Mouse (Mus musculus) midbrain, embryonic 15.5 days (tissue): ENCODE data around the gene Sash1. TPM values are rescaled to one million over a fixed set of nuclear protein-coding genes. Genes with fewer than 3 reads are reported as not detected.

Experiments used
- ATAC-seq: fragments of 200-750 bp; cut with Nextera tagmentation; replicated peaks from 2 replicates; pipeline ENCODE4 v1.8.0; 2017; ENCODE audit warnings: moderate TSS enrichment
- H3K27ac ChIP-seq: fragments of 300-500 bp; sonication (generic); 2 replicates; pipeline ENCODE4 v1.5.1; 2015; ENCODE audit warnings: mild to moderate bottlenecking, inconsistent platforms
- H3K27me3 ChIP-seq: fragments of 300-500 bp; sonication (generic); replicated peaks from 2 replicates; pipeline ENCODE4 v1.6.1; 2015; ENCODE audit warnings: inconsistent platforms
- H3K36me3 ChIP-seq: fragments of 300-500 bp; sonication (generic); replicated peaks from 2 replicates; pipeline ENCODE4 v1.6.1; 2015; ENCODE audit warnings: inconsistent platforms
- H3K4me1 ChIP-seq: fragments of 300-500 bp; sonication (generic); 2 replicates; pipeline ENCODE4 v1.6.1; 2015; ENCODE audit warnings: inconsistent platforms
- H3K4me2 ChIP-seq: fragments of 300-500 bp; sonication (generic); 2 replicates; pipeline ENCODE4 v1.6.1; 2015; ENCODE audit warnings: inconsistent platforms, mild to moderate bottlenecking, moderate library complexity
- H3K4me3 ChIP-seq: fragments of 300-500 bp; sonication (generic); 2 replicates; pipeline ENCODE4 v1.5.1; 2015; ENCODE audit warnings: mild to moderate bottlenecking, inconsistent platforms
- H3K9ac ChIP-seq: fragments of 300-500 bp; sonication (generic); 2 replicates; pipeline ENCODE4 v1.6.1; 2015; ENCODE audit warnings: mild to moderate bottlenecking, inconsistent platforms
- H3K9me3 ChIP-seq: fragments of 300-500 bp; sonication (generic); 2 replicates; pipeline ENCODE4 v1.6.1; 2016; ENCODE audit warnings: inconsistent platforms
- WGBS: fragments of 180-500 bp; shearing (Covaris S2); methylation state at CpG from one replicate; pipeline ENCODE4 v1.1.7; 2015; ENCODE audit warnings: mixed read lengths; 5-methylcytosine and 5-hydroxymethylcytosine counted together
- polyA plus RNA-seq: library from polyadenylated mRNA; unstranded; fragments of >200 nt; fragmentation: Nextera tagmentation; extraction: Ambion mirVana; gene quantifications from 2 replicates; pipeline ENCODE4 v1.2.1, GENCODE M21; 2015

Gene Sash1
- polyA plus RNA-seq, 1 experiment from 2014 or later: 3.1 TPM

DNA sequence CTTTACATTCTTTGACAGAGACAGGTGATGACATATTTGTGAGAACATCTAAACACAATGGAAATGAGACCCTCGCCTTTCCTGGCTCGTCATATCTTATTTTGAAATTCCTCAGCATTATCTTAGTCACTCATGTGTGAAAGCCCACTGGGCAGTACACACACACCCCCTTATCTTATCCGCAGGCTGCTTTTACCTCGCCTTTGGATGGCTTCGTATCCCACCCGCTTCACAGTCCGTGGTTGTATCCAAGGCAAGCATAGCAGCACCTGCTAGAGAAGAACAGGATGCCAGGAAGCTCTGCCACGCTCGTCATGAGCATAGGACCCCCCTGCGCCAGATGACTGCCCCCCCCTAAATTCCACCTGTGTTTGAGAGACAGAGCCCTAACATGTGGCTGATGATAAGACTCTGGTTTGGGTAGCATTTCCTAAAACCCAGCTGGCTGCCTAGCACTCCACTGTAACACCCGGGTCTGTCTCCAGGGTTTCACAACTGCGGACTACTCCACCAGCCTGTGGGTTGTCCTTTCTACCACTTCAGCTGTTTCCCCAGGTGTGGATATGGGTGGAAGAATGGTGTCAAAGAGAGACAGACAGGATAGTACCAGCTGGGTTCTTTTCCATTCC lies 84.0 kb downstream of the Sash1 start:
- peak overlapping the region; percentile 73 for H3K27ac ChIP-seq
- peak overlapping the region; percentile 45 for H3K4me2 ChIP-seq
- no peaks in the 10 kb centered on the region for H3K9me3 ChIP-seq
- no peak overlapping the region for H3K9ac ChIP-seq
- no peaks in the 10 kb centered on the region for H3K27me3 ChIP-seq
- WGBS: 66% methylated on average over 12 of the region's 12 CpGs
- no peak overlapping the region for H3K4me3 ChIP-seq
- peaks cover 21% of the 10 kb centered on the region for H3K4me1 ChIP-seq
- H3K36me3 ChIP-seq: 0 out of 2 replicates have a peak, but pooled peaks cover 4% of the 10 kb centered on the region
- ATAC-seq: peak; percentile 64

DNA sequence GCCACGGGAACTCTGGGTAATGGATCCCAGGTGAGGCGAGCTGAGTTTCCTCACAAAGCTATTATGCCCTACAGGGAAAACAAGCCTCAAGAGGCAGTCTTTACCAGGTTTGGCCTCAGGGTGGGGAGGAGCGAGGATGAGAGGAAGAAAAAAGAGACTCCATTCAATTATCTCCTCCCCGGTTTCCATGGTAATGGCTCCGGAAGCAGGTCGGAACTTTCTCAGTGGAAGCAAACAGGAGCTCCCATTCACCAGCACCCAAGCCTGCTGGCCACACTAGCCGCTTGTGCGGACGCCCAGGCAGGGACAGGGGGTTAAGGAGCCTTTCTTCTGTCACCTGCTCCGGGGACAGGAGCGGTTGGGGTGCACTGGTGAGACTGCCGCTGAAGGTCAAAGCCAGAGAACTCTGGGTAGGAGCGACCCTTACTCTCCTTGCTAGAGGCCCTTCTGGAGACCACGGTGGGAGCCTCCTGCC lies 84.7 kb downstream of the Sash1 start:
- 15% methylated on average over 14 of the region's 14 CpGs for WGBS

DNA sequence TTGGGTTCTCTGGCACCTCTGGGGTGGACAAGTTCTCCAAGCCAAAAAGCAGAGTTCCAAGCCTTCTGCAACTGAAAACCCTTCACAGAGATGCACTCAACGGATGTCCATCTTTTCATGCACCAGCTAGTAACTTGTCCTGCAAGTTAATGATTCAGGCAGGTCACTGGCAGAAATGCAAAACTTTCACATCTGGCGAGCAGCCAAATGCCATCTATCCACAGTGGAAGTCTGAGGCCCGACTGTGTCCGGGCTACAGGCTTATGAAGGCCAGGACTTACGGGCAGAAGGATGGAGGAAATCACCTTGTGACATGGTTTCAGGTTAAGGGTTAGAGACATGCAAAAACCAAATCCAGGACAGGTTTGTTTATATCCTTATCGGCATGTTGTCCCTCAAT lies 88.0 kb downstream of the Sash1 start:
- ATAC-seq: no peak
- Histone ChIP-seq H3K4me2 (no peak overlapping the region), H3K27ac (no peak overlapping the region), H3K27me3 (no peaks in the 10 kb centered on the region), H3K9me3 (no peaks in the 10 kb centered on the region), H3K4me1 (peaks cover 16% of the 10 kb centered on the region), H3K4me3 (no peak overlapping the region), H3K36me3 (0 out of 2 replicates have a peak, but pooled peaks cover 4% of the 10 kb centered on the region), H3K9ac (no peak overlapping the region)
- 82% methylated on average over 6 of the region's 6 CpGs for WGBS

More for the DNA sequence above, 84.7 kb downstream of the Sash1 start:
- H3K27me3 ChIP-seq: no peaks in the 10 kb centered on the region
- ATAC-seq: peak; percentile 79
- H3K9ac ChIP-seq: 0 out of 2 replicates have a peak overlapping the region, but pooled peaks have one; percentile 3
- H3K4me1 ChIP-seq: peaks cover 21% of the 10 kb centered on the region
- H3K27ac ChIP-seq: peak overlapping the region; percentile 73
- H3K4me3 ChIP-seq: peak overlapping the region; percentile 21
- peak overlapping the region; percentile 45 for H3K4me2 ChIP-seq
- H3K36me3 ChIP-seq: 0 out of 2 replicates have a peak, but pooled peaks cover 4% of the 10 kb centered on the region
- no peaks in the 10 kb centered on the region for H3K9me3 ChIP-seq

DNA sequence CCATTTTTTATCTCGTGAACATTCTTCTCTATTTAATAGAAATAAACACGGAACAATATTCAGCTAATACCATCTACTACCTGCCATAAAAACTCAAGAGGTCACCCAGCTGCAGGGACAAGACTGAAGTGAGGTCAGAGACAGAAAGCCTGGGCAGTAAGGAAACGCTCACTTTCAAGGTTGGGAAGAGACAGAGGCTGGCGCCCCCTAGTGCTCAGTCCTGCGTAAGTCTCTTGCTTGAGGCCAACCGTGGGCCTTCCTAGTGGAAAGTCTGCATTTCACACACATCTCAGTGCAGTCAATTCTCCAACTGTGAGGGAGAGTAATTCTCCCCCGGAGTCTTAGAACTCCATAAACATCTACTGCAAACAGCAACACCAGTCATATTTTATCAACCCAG lies 90.5 kb downstream of the Sash1 start:
- 41% methylated on average over 7 of the region's 7 CpGs for WGBS
- Histone ChIP-seq H3K27me3 (no peaks in the 10 kb centered on the region), H3K4me1 (no peaks in the 10 kb centered on the region), H3K9ac (no peak overlapping the region), H3K36me3 (0 out of 2 replicates have a peak, but pooled peaks cover 4% of the 10 kb centered on the region), H3K9me3 (no peaks in the 10 kb centered on the region), H3K4me3 (no peak overlapping the region), H3K27ac (no peak overlapping the region), H3K4me2 (no peak overlapping the region)
- ATAC-seq: no peak

DNA sequence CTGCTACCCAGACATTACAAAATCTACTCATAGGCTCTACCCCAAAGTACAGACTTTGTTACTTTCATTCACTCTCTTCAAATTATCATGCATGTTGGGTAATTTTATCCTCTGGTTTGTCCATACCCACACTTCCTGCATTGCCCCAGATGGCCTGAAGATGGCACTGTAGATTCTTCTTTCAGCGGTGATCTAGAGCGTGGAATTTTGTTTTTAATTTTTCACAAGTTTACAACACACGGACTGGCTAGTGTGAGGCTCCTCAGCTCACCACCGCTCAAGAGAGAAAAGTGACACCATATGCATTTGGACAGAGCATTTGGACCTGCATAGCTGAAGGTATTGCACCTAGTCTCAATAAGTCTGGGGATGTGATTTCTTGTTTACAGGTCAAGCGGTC lies 93.5 kb downstream of the Sash1 start:
- H3K27me3 ChIP-seq: no peaks in the 10 kb centered on the region
- ATAC-seq: peak; percentile 41
- H3K36me3 ChIP-seq: no peaks in the 10 kb centered on the region
- no peak overlapping the region for H3K4me2 ChIP-seq
- H3K9ac ChIP-seq: no peak overlapping the region
- H3K4me3 ChIP-seq: no peak overlapping the region
- H3K9me3 ChIP-seq: no peaks in the 10 kb centered on the region
- 58% methylated on average over 5 of the region's 5 CpGs for WGBS
- no peaks in the 10 kb centered on the region for H3K4me1 ChIP-seq
- no peak overlapping the region for H3K27ac ChIP-seq

DNA sequence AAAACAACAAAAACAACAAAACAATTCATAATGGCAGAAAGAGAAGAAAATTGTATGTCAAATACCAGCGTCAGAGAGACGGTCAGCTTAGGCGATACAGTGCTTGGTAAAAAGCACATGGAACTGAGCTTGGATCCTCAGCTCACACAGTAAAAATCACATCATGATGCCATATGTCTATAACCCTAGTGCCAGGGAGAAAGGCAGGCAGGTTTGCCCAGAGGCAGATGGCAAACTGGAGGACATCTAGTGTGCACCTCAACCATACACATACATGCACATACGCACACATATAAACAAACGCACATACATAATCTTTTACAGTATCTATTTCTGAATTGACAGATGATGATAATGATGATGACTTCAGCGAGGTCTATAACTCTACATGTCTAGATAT lies 96.8 kb downstream of the Sash1 start:
- WGBS: 98% methylated on average over 6 of the region's 6 CpGs
- H3K4me3 ChIP-seq: no peak overlapping the region
- H3K4me1 ChIP-seq: no peaks in the 10 kb centered on the region
- ATAC-seq: no peak
- no peaks in the 10 kb centered on the region for H3K27me3 ChIP-seq
- H3K36me3 ChIP-seq: no peaks in the 10 kb centered on the region
- H3K9ac ChIP-seq: no peak overlapping the region
- H3K27ac ChIP-seq: no peak overlapping the region
- H3K9me3 ChIP-seq: no peaks in the 10 kb centered on the region
- H3K4me2 ChIP-seq: no peak overlapping the region

DNA sequence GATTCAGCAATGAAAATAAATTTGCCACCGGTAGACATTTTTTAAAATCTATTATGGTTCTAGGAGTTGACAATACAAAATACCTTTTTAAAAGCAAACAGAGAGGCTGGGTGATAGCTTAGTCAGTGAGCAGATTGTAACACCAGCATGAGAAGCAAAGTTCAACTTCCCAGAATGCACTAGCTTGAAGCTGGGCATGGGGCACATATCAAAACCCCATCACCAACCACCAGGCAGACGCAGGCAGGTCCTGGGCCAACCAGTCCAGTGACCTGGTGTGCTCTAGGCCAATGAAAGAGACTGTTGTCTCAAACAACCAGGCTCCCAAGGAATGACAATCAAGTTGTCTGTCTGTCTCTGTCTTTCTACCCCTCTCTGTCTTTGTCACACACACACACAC lies 98.6 kb downstream of the Sash1 start:
- 73% methylated on average over 2 of the region's 2 CpGs for WGBS
- Histone ChIP-seq H3K4me2 (no peak overlapping the region), H3K27me3 (no peaks in the 10 kb centered on the region), H3K9me3 (no peaks in the 10 kb centered on the region), H3K4me1 (no peaks in the 10 kb centered on the region), H3K4me3 (no peak overlapping the region), H3K27ac (no peak overlapping the region), H3K36me3 (no peaks in the 10 kb centered on the region), H3K9ac (no peak overlapping the region)
- ATAC-seq: no peak

DNA sequence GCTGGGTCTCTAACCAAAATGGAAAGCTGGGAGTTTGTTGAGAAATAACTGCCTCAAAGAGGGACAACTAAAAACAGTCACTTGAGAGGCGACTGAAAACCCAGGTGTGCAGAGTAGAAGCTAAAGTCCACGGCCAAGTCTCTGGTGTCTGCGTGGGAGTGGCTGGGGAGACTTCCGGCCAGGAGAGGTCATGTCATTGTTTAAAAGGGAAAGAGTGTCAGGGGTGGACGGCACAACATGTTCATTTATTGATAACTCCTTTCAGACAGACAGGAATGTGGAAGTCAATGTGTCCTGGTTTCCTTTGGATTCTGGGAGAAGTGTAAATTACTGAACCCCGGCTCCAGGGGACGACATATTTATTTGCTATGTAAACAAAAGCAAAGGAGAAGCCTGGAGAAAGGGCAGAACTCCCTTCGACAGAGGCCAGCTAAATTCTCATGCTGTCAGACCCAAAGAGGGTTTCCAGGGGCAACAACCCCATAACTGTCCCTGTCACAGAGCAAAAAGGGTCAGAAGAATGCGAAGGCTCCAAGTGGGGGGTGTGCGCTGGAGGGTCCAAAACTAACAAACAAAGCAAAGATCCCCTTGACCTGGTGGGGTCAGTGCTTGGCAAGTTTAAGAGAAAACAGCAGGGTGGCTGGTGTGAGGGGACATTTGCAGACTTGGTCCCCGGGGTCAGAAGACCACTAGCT lies 100.3 kb downstream of the Sash1 start:
- 35% methylated on average over 11 of the region's 11 CpGs for WGBS
- Histone ChIP-seq H3K27ac (no peak overlapping the region), H3K9me3 (no peaks in the 10 kb centered on the region), H3K27me3 (no peaks in the 10 kb centered on the region), H3K4me1 (no peaks in the 10 kb centered on the region), H3K9ac (no peak overlapping the region), H3K4me3 (no peak overlapping the region), H3K4me2 (no peak overlapping the region), H3K36me3 (no peaks in the 10 kb centered on the region)
- no peak for ATAC-seq

DNA sequence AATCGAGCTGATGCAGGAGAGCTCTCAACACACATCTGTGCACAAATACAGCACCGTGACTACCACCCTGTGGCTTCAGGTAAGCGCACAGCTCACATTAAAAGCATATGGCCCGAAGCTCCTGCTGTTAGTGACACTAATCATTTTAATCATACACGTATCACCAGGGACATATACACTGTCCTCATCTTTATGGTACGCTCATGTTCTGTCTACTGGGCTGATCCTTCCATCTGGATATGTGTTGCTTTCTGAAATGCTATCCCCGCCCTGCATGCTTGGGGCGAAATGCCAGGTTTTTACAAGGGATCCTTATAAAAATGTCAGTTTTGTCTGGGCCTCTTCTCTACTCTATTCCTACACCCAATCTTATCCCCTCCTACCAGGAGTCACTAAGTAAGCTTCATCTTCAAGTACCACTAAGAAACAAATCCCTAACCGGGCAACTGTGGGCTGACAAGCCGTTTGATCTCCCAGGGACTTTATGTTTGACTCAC lies 103.9 kb downstream of the Sash1 start:
- 0 out of 2 replicates have a peak, but pooled peaks have one; percentile 24 for ATAC-seq
- H3K9me3 ChIP-seq: no peaks in the 10 kb centered on the region
- H3K4me3 ChIP-seq: no peak overlapping the region
- H3K36me3 ChIP-seq: no peaks in the 10 kb centered on the region
- H3K9ac ChIP-seq: no peak overlapping the region
- no peak overlapping the region for H3K27ac ChIP-seq
- H3K4me1 ChIP-seq: no peaks in the 10 kb centered on the region
- WGBS: 84% methylated on average over 10 of the region's 10 CpGs
- no peak overlapping the region for H3K4me2 ChIP-seq
- no peaks in the 10 kb centered on the region for H3K27me3 ChIP-seq

DNA sequence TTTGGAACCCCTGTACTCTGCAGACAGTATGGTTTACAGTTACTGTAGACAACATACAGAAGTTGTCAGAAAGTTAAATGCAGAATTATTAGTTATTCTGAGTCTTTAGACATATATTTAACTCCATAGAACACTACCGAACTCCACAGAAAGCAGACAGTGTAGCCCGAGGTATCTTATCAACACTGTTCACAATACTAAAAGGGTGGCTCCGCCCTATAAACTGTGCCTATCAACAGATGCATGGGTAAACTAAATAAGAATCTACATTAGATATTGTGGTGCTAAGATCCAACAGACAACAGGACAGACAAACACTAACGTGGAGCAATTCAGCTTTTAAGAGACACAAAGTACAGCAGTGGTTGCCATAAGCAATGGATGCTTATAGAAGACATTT lies 106.0 kb downstream of the Sash1 start:
- no peaks in the 10 kb centered on the region for H3K4me1 ChIP-seq
- ATAC-seq: no peak
- H3K9me3 ChIP-seq: no peaks in the 10 kb centered on the region
- no peak overlapping the region for H3K27ac ChIP-seq
- H3K36me3 ChIP-seq: no peaks in the 10 kb centered on the region
- H3K27me3 ChIP-seq: no peaks in the 10 kb centered on the region
- no peak overlapping the region for H3K4me3 ChIP-seq
- H3K4me2 ChIP-seq: no peak overlapping the region
- H3K9ac ChIP-seq: no peak overlapping the region
- 94% methylated on average over 4 of the region's 4 CpGs for WGBS

DNA sequence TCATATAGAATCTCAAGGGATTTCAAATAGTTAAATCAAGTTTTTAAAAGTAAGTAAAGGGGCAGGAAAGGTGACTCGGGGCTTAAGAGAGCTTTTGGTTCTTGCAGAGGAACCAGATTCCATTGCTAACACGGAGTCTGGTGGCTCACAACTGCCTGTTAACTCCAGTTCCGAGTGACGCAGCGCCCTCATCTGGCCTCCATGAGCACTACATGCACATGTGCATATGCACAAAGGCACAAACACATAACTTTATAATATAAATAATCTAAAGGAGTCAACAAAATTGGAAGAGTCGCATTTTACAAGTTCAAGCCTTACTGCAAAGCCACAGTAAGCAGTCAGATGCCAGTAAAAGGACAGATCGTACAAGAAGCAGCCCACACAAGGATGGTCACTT lies 107.0 kb downstream of the Sash1 start:
- Histone ChIP-seq H3K27me3 (no peaks in the 10 kb centered on the region), H3K4me1 (no peaks in the 10 kb centered on the region), H3K4me3 (no peak overlapping the region), H3K4me2 (no peak overlapping the region), H3K27ac (no peak overlapping the region), H3K9ac (no peak overlapping the region), H3K9me3 (no peaks in the 10 kb centered on the region), H3K36me3 (no peaks in the 10 kb centered on the region)
- 90% methylated on average over 7 of the region's 7 CpGs for WGBS
- no peak for ATAC-seq

DNA sequence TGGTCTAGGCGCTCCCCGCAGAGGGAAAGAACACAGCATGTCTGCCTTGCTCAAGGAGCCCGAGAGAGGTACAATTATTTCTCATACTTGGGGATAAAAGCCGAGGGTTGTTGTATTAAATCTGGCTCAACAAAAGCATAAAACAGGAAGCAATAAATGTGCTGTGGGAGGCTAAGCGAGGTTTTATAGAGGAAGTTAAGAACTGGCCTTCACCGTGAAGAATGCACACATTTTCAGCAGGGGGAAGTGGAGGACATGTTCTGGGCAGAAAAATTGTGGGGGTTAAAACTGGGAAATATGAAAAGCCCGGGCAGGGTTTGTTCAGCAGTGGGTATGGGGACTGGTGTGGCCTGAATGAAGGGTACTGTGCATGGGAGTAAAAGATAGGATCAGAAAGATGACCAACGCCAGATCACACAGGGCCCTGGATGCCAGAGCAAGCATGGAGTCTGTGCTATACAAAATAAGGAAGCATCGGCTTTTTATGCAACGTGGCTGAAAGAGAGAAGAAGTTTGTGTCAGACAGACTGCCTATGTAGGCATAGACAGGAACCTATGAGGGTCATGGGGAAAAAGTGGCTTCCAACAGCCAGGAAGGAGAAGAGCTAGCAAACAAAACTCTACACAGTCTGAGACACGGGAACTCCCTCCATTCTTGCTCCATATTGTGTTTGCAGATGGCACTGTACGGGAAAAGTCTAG lies 108.2 kb downstream of the Sash1 start:
- no peaks in the 10 kb centered on the region for H3K27me3 ChIP-seq
- no peak for ATAC-seq
- no peaks in the 10 kb centered on the region for H3K9me3 ChIP-seq
- 92% methylated on average over 12 of the region's 12 CpGs for WGBS
- no peak overlapping the region for H3K4me2 ChIP-seq
- H3K4me3 ChIP-seq: no peak overlapping the region
- no peaks in the 10 kb centered on the region for H3K4me1 ChIP-seq
- H3K9ac ChIP-seq: no peak overlapping the region
- no peaks in the 10 kb centered on the region for H3K36me3 ChIP-seq
- no peak overlapping the region for H3K27ac ChIP-seq
